Mouse (Mus musculus) C2C12 (cell line): ENCODE results near the gene Stx6.

Experiments
- CEBPB ChIP-seq: IDR thresholded peaks from one replicate; pipeline ENCODE4 v1.6.1; 2011; ENCODE audit warnings: low read depth, mild to moderate bottlenecking, control low read depth, moderate library complexity
- CTCF ChIP-seq: IDR thresholded peaks from one replicate; pipeline ENCODE4 v1.5.1; 2011; ENCODE audit not compliant: control insufficient read depth, insufficient read depth, insufficient read length
- MAX ChIP-seq: IDR thresholded peaks from one replicate; pipeline ENCODE4 v1.6.1; 2011; ENCODE audit warnings: mild to moderate bottlenecking, control low read depth
- MYOD1 ChIP-seq: IDR thresholded peaks from one replicate; pipeline ENCODE4 v1.6.1; 2011; ENCODE audit warnings: low read depth; ENCODE audit not compliant: control insufficient read depth, insufficient read length
- MYOG ChIP-seq: IDR thresholded peaks from one replicate; pipeline ENCODE4 v1.6.1; 2011; ENCODE audit not compliant: control insufficient read depth, insufficient read length; ENCODE audit errors: extremely low read depth
- USF1 ChIP-seq: IDR thresholded peaks from one replicate; pipeline ENCODE4 v1.6.1; 2011; ENCODE audit warnings: low read depth, mild to moderate bottlenecking, control low read depth, moderate library complexity

DNA sequence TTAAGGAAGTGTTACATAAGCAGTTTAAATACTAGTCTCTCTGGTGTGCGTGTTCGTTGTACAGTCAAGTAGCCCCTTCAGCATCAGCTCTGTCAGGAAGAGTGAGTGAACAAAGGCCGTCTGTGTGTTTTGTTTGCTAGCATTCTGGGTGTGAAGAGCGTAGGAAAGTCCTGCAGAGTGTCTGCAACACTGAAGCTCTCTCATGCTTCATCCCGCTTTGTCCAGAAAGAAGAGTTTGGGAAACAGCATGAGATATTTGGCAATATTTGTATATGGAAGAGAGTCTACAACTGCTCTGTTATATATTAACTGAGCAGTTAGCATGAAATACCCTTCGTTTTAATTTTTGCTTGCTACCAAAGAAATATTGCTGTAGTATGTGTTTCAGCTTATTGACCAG lies 41.0 kb downstream of the Stx6 start:
- TF ChIP-seq CEBPB (no peak), CTCF (no peak), USF1 (no peak), MYOD1 (no peak), MAX (no peak), MYOG (no peak)
